Mouse (Mus musculus) heart, embryonic 10.5 days (tissue): ENCODE measurements around the gene Nr3c2. TPM values are rescaled to one million over a fixed set of nuclear protein-coding genes. Genes with fewer than 3 reads are reported as not detected.

Experiments
- DNase-seq: peaks from one replicate; pipeline ENCODE4 v3.0.0-alpha.2; 2017; ENCODE audit warnings: low spot score
- H3K27ac ChIP-seq: fragments of 300-500 bp; sonication (generic); 2 replicates; pipeline ENCODE4 v1.5.1; 2016; ENCODE audit warnings: mild to moderate bottlenecking
- H3K27me3 ChIP-seq: fragments of 300-500 bp; sonication (generic); 2 replicates; pipeline ENCODE4 v1.6.1; 2016; ENCODE audit warnings: mild to moderate bottlenecking; ENCODE audit not compliant: poor library complexity, insufficient read depth, severe bottlenecking
- H3K36me3 ChIP-seq: fragments of 300-500 bp; sonication (generic); 2 replicates; pipeline ENCODE4 v1.6.1; 2016; ENCODE audit warnings: mild to moderate bottlenecking, moderate library complexity
- H3K4me1 ChIP-seq: fragments of 300-500 bp; sonication (generic); 2 replicates; pipeline ENCODE4 v1.6.1; 2016; ENCODE audit warnings: mild to moderate bottlenecking
- H3K4me3 ChIP-seq: fragments of 300-500 bp; sonication (generic); 2 replicates; pipeline ENCODE4 v1.5.1; 2016; ENCODE audit warnings: mild to moderate bottlenecking, moderate library complexity
- H3K9me3 ChIP-seq: fragments of 300-500 bp; sonication (generic); 2 replicates; pipeline ENCODE4 v1.6.1; 2016; ENCODE audit warnings: mild to moderate bottlenecking, moderate library complexity
- WGBS: fragments of 180-500 bp; shearing (Covaris S2); methylation state at CpG from one replicate; pipeline ENCODE4 v1.1.7; 2016; 5-methylcytosine and 5-hydroxymethylcytosine counted together
- polyA plus RNA-seq: library from polyadenylated mRNA; unstranded; fragments of >200 nt; fragmentation: Nextera tagmentation; extraction: Ambion mirVana; gene quantifications from 2 replicates; pipeline ENCODE4 v1.2.1, GENCODE M21; 2016

Nr3c2 gene
- polyA plus RNA-seq, 1 experiment from 2014 or later = 0.99 TPM

DNA sequence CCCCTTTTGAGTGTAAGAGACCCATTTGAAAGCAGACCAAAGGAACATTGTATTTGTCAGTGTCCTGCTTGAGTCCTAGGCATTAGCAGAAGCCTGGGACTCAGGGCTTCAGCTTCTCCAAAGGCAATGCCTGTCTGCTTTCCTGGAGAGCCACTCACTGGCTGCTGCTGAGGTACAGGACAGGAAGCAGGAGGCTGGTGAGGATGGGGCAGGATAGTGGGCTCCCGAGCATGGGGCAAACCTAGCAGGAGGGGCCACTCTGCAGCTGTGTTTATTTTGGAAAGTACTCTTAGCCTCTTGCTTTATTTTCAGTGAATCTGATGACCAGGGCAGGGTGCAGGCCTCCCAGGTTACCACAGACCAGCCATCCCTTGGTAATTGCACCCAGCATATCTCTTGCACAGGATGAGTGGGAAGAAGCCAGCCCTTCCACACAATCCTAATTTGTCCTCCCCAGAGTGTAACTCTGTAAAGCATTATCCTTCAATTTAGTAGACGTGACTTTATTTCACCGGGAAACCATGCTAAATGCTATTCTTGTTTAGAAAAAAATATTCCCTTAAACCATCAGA, 314.7 kb downstream of the Nr3c2 start:
- 65% methylated on average over 3 of the region's 3 CpGs for WGBS
- H3K4me1 ChIP-seq = no peaks in the 10 kb centered on the region
- no peak for DNase-seq
- H3K36me3 ChIP-seq = no peaks in the 10 kb centered on the region
- no peaks in the 10 kb centered on the region for H3K27me3 ChIP-seq
- H3K4me3 ChIP-seq = no peak overlapping the region
- no peak overlapping the region for H3K27ac ChIP-seq
- H3K9me3 ChIP-seq = no peaks in the 10 kb centered on the region

DNA sequence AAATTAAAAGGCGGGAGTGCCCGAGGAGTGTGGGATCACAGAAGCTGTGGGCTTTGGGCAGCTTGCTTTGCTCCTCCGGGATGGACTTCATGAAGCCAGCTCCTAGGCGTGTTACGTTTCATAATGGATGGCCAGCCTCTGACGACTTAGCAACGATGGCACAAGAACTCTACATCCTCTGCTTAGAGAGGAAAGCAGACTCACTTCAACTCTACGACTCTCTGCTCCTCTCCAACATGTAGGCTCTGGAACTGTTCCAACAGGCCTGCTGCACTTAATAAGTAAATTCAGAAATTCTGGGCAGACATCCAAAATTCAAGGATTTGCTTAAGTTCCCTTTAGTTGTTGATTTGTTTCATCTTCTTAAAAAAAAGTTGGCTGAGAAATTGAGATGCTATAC, 315.4 kb downstream of the Nr3c2 start:
- WGBS = 84% methylated on average over 8 of the region's 8 CpGs
- H3K9me3 ChIP-seq = no peaks in the 10 kb centered on the region
- no peak overlapping the region for H3K27ac ChIP-seq
- no peak for DNase-seq
- H3K27me3 ChIP-seq = no peaks in the 10 kb centered on the region
- H3K4me1 ChIP-seq = no peaks in the 10 kb centered on the region
- H3K36me3 ChIP-seq = no peaks in the 10 kb centered on the region
- H3K4me3 ChIP-seq = no peak overlapping the region

DNA sequence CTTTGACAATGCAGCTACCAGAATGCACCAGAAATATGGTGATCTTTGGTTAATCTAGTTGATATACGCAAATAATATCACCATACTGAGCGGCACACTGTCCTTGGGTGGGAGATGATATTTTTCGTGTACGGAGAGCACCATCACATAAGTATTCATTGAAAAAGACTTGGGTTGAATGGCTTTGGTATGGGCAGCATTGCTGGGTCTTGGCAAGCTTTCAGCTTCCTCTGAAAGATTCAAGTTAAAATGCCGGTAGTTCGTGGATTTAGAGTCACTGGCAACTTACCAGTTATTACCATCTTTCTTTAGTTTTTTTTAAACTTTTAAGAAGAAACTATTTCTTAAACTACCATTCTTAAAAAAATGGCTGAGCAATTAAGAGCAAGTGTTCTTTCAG, 315.9 kb downstream of the Nr3c2 start:
- H3K27ac ChIP-seq = no peak overlapping the region
- H3K9me3 ChIP-seq = no peaks in the 10 kb centered on the region
- H3K27me3 ChIP-seq = no peaks in the 10 kb centered on the region
- 88% methylated on average over 6 of the region's 6 CpGs for WGBS
- H3K36me3 ChIP-seq = no peaks in the 10 kb centered on the region
- DNase-seq = no peak
- no peaks in the 10 kb centered on the region for H3K4me1 ChIP-seq
- no peak overlapping the region for H3K4me3 ChIP-seq

DNA sequence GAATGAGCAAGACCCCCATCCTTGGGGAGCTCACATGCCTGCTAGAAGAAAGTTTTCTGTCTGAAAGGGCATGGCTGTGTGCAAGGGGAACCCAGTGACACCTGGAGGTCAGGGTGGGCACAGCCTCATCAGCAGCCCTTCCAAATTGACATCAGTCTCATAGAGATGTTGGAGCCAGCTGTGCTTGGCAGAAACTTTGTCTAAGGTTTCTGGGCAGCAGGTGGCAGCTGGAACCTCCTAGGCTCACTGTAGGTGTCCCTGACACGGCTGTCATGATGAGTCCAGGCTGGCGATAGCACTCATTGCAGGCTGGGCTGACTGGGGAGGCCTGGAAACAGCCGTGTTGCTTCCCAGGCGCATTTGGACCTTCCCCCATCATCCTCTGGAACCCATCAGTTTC, 323.9 kb downstream of the Nr3c2 start:
- no peak for DNase-seq
- 38% methylated on average over 4 of the region's 4 CpGs for WGBS
- Histone ChIP-seq H3K36me3 (no peaks in the 10 kb centered on the region), H3K27ac (no peak overlapping the region), H3K27me3 (no peaks in the 10 kb centered on the region), H3K4me1 (no peaks in the 10 kb centered on the region), H3K9me3 (no peaks in the 10 kb centered on the region), H3K4me3 (no peak overlapping the region)

DNA sequence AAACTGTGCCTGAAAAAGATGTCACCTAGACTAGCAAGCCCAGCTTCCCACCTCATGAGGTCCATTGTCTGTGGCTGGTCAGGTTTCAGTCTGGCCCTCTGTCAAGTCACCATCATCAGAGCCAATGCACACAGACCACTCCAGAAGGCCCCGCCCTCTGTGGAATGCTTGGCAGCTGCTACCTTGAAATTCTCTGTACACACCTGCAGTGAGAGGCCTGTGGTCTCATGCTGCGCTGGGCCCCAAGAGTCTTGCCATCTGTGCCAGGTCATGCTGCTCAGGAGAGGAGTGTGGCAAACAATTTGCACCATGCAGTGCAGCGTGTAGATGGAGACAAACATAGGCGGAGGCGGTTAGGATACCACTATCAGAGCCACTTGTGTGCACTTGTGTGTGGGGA, 328.5 kb downstream of the Nr3c2 start:
- Histone ChIP-seq H3K36me3 (no peaks in the 10 kb centered on the region), H3K9me3 (no peaks in the 10 kb centered on the region), H3K4me3 (no peak overlapping the region), H3K27ac (no peak overlapping the region), H3K4me1 (peaks cover 7% of the 10 kb centered on the region), H3K27me3 (no peaks in the 10 kb centered on the region)
- WGBS = 87% methylated on average over 5 of the region's 5 CpGs
- peak; percentile 59 for DNase-seq

DNA sequence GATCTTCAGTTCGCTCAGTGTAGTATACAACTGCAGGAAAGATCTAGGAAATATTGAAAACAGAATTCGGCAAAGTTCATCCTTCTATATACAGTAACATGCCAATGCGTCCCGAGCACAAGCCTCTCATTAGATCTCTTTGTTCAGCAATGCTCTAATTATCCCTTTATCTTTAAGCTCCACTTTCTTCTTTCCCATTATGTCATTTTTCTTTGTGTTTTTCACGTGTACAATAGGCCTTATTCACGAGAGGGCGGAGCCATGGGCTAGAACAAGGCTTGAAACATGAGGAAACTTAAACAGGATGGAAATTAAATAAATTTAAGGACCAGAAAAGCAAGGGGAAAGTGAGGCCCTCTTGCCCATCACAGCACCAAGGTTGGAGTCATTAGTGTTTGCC, 329.4 kb downstream of the Nr3c2 start:
- 78% methylated on average over 7 of the region's 7 CpGs for WGBS
- H3K4me3 ChIP-seq = no peak overlapping the region
- DNase-seq = no peak
- H3K27me3 ChIP-seq = no peaks in the 10 kb centered on the region
- no peaks in the 10 kb centered on the region for H3K9me3 ChIP-seq
- no peak overlapping the region for H3K27ac ChIP-seq
- no peaks in the 10 kb centered on the region for H3K36me3 ChIP-seq
- peaks cover 12% of the 10 kb centered on the region for H3K4me1 ChIP-seq

DNA sequence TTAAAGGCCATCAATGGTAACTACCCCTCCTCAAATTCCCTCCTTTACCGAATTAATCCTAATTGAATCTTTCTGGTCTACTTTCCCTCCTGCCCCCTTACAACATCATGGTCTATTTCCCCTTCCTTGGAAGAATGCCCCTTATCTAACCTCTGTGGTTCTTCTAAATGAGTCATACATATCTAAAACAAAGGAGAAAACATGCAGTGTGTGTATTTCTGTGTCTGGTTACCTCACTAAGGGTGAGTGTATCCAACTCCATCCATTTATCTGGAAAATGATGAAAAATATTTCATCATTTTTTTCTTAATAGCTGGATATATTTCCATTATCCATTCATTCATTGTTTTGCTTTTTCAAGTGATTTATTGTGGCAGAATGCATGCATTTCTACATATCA, 332.0 kb downstream of the Nr3c2 start:
- Histone ChIP-seq H3K27ac (no peak overlapping the region), H3K4me3 (no peak overlapping the region), H3K27me3 (no peaks in the 10 kb centered on the region), H3K36me3 (no peaks in the 10 kb centered on the region), H3K4me1 (peaks cover 12% of the 10 kb centered on the region), H3K9me3 (no peaks in the 10 kb centered on the region)
- WGBS = 91% methylated on average over 1 of the region's 1 CpGs
- DNase-seq = no peak

DNA sequence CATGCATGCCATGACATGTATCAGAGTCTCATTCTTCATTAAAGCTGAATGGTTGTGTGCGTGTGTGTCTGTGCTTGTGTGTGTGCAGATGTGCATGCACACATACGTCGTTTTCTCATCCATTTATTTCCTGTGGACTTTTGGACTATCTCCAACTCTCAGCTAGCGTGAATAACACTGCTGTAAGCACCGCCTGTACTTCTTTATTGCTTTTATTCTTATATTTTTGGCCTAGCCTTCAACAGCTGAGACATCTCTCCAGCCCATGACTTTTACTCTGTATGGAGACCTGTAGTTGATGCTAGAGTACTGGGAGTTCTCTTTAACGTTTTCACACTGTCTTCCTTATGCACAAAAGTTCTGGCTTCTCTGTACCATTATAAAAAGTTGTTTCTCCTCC, 332.6 kb downstream of the Nr3c2 start:
- Histone ChIP-seq H3K27me3 (no peaks in the 10 kb centered on the region), H3K36me3 (no peaks in the 10 kb centered on the region), H3K27ac (no peak overlapping the region), H3K9me3 (no peaks in the 10 kb centered on the region), H3K4me1 (peaks cover 12% of the 10 kb centered on the region), H3K4me3 (no peak overlapping the region)
- WGBS = 85% methylated on average over 6 of the region's 6 CpGs
- no peak for DNase-seq

DNA sequence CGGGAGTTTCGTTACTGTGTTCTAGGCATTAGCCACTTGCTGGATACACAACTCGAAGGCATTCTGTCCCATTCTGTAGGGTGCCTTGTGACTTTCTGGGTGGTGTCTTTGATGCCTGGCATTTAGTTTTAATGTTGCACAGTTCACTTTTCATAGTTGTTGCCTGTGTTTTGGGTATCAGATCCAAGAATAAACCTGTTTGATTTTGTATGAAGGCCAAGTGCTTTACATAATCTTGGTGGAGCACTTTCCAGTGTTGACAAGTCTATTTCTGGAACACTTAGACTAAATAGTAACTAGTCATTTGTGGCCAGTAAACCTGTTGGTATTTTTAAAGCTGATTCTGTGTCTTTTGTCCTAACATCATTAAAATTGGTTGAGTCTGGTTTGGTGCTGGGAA, 333.2 kb downstream of the Nr3c2 start:
- H3K4me1 ChIP-seq = peaks cover 12% of the 10 kb centered on the region
- H3K27ac ChIP-seq = no peak overlapping the region
- no peak overlapping the region for H3K4me3 ChIP-seq
- H3K36me3 ChIP-seq = no peaks in the 10 kb centered on the region
- WGBS = 77% methylated on average over 3 of the region's 3 CpGs
- H3K27me3 ChIP-seq = no peaks in the 10 kb centered on the region
- no peak for DNase-seq
- no peaks in the 10 kb centered on the region for H3K9me3 ChIP-seq

DNA sequence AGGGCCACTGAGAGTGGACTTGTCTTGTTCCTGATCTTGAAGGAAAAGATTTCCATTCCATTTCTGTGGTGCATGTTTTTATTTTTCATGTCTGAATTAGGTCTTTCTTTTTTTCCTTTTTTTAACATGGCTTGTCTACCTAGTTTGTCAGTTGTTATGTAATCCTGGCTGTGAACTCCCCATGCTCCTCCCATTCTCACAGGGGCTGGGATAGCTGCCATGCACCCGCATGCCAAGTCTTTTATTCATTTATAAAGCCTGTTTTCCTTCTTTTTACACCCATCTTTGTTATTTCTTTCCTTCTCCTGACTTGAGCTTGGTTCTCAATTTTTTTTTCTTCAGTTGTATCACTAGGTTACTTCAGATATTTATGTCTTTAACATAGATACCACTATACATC, 337.5 kb downstream of the Nr3c2 start:
- Histone ChIP-seq H3K4me1 (peaks cover 12% of the 10 kb centered on the region), H3K4me3 (no peak overlapping the region), H3K27ac (no peak overlapping the region), H3K9me3 (no peaks in the 10 kb centered on the region), H3K27me3 (no peaks in the 10 kb centered on the region), H3K36me3 (no peaks in the 10 kb centered on the region)
- no peak for DNase-seq
- WGBS = 81% methylated on average over 1 of the region's 1 CpGs

DNA sequence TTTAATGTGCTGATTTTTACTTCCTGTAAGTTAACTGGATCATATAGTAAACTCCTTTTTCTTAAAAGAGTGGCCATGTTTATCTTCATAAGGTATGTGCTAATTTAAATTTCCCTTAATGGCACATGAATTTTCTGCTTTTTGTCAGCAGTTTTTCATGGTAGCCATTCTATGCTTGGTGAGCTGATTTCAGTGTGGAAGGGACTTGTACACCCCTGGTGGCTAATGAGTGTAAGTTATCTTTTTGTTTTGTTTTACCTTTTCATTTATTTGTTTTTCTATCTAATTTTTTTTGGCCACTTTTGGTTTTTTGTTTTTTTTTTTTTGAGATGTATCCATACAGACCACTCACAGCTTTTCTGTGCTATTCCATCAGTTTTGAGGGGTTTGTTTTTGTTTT, 340.2 kb downstream of the Nr3c2 start:
- H3K4me1 ChIP-seq = no peaks in the 10 kb centered on the region
- H3K27me3 ChIP-seq = no peaks in the 10 kb centered on the region
- no peaks in the 10 kb centered on the region for H3K9me3 ChIP-seq
- no peak for DNase-seq
- H3K4me3 ChIP-seq = no peak overlapping the region
- no peaks in the 10 kb centered on the region for H3K36me3 ChIP-seq
- H3K27ac ChIP-seq = no peak overlapping the region

DNA sequence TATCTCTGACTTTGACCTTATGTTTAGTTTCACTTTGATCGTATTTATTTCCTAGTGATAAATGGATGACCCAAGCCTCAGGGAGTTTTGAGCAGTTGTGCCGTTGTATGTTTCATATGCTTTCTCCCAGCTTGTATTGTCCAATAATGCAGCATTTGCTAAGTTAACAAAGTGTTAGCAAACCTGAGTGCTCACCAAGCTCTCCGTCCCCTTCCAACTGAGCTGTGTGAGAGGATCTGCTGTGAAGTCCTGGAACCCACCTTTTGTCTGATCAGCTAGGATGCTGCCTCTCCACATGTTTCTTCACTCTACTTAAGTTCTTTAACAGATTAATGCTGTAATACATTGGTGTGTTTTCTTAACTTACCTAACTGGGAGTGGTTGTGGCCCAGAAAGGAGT, 342.1 kb downstream of the Nr3c2 start:
- H3K27ac ChIP-seq = no peak overlapping the region
- H3K36me3 ChIP-seq = 0 out of 2 replicates have a peak, but pooled peaks cover 3% of the 10 kb centered on the region
- H3K9me3 ChIP-seq = no peaks in the 10 kb centered on the region
- H3K4me3 ChIP-seq = no peak overlapping the region
- H3K27me3 ChIP-seq = no peaks in the 10 kb centered on the region
- DNase-seq = no peak
- 88% methylated on average over 3 of the region's 3 CpGs for WGBS
- H3K4me1 ChIP-seq = no peaks in the 10 kb centered on the region

DNA sequence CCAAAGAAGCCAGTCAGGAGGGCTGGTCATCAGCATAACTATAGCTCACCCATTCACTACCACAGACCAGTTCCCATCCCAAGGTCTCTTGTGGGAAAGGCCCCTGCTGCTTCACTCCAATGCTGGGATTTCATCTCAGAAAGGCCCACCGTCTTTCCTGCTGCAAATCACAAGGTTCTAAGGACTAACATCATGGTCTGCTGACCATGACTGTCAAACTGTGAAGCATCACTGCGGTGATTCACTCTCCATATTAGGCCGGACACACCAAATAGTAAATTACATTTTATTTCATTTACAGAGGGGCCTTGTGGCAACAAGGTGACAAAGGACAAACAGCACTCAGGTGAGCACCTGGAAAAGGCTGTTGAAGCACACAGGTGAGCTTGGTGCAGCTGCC, 350.9 kb downstream of the Nr3c2 start:
- DNase-seq = no peak

DNA sequence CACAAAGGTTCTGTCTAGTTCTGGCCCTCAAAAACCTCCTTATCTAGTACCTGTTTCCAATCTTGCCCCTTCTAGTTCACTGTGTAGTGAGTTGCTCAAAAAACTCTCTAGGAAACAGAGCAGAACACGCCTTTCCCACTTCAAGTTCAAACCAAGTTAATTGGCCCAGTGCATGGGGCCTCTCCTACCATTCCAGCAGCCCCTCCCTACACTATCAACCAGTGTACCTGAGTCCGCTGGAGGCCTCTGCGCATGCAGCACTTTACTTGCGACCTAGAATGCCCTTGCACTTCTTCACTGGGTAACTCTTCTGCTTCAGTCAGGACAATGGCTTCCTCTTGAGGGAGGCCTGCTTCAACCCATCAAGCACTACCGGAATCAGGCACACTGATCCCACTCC, 351.9 kb downstream of the Nr3c2 start:
- DNase-seq = no peak
- Histone ChIP-seq H3K4me3 (no peak overlapping the region), H3K27ac (no peak overlapping the region), H3K27me3 (no peaks in the 10 kb centered on the region), H3K4me1 (no peaks in the 10 kb centered on the region), H3K36me3 (peaks cover 44% of the 10 kb centered on the region), H3K9me3 (no peaks in the 10 kb centered on the region)
- WGBS = 87% methylated on average over 5 of the region's 5 CpGs

More for the DNA sequence above, 350.9 kb downstream of the Nr3c2 start:
- H3K36me3 ChIP-seq = peaks cover 38% of the 10 kb centered on the region
- H3K27me3 ChIP-seq = no peaks in the 10 kb centered on the region
- no peaks in the 10 kb centered on the region for H3K9me3 ChIP-seq
- H3K4me1 ChIP-seq = no peaks in the 10 kb centered on the region
- H3K4me3 ChIP-seq = no peak overlapping the region
- no peak overlapping the region for H3K27ac ChIP-seq
- WGBS = 89% methylated on average over 3 of the region's 3 CpGs
